Mouse (Mus musculus): Measurements from ENCODE around the gene Man1c1.

Man1c1 gene

GRCm38 (mm10) chr4:134606054-134606453 lies 98.0 kb downstream of the Man1c1 start:
- no peak for DNase-seq (ENCODE audit: low read depth, low spot score)

- DNase-seq (ENCODE audit: low read depth, low spot score) = no peak
Measured at GRCm38 (mm10) chr4:134604472-134604871, 99.6 kb downstream of the Man1c1 start.

GRCm38 (mm10) chr4:134603553-134603952 lies 100.5 kb downstream of the Man1c1 start:
- no peak for DNase-seq (ENCODE audit: low read depth, low spot score)

- no peak for DNase-seq (ENCODE audit: low read depth, low spot score)
Measured at GRCm38 (mm10) chr4:134602610-134603009, 101.5 kb downstream of the Man1c1 start.

GRCm38 (mm10) chr4:134601981-134602380 lies 102.1 kb downstream of the Man1c1 start:
- DNase-seq (ENCODE audit: low read depth, low spot score) = no peak

GRCm38 (mm10) chr4:134601404-134601803 lies 102.7 kb downstream of the Man1c1 start:
- no peak for DNase-seq (ENCODE audit: low read depth, low spot score)

- no peak for DNase-seq (ENCODE audit: low read depth, low spot score)
Measured at GRCm38 (mm10) chr4:134600777-134601176, 103.3 kb downstream of the Man1c1 start.

- no peak for DNase-seq (ENCODE audit: low read depth, low spot score)
Measured at GRCm38 (mm10) chr4:134600060-134600459, 104.0 kb downstream of the Man1c1 start.

- DNase-seq (ENCODE audit: low read depth, low spot score) = no peak
Measured at GRCm38 (mm10) chr4:134596816-134597692, 107.0 kb downstream of the Man1c1 start.

- DNase-seq (ENCODE audit: low read depth, low spot score) = no peak
Measured at GRCm38 (mm10) chr4:134594731-134595439, 109.2 kb downstream of the Man1c1 start.

GRCm38 (mm10) chr4:134592442-134592841 lies 111.6 kb downstream of the Man1c1 start:
- DNase-seq (ENCODE audit: low read depth, low spot score) = no peak

- DNase-seq (ENCODE audit: low read depth, low spot score) = no peak
Measured at GRCm38 (mm10) chr4:134591506-134592061, 112.5 kb downstream of the Man1c1 start.

- no peak for DNase-seq (ENCODE audit: low read depth, low spot score)
Measured at GRCm38 (mm10) chr4:134590227-134590926, 113.7 kb downstream of the Man1c1 start.

- DNase-seq (ENCODE audit: low read depth, low spot score) = no peak
Measured at GRCm38 (mm10) chr4:134589786-134590185, 114.3 kb downstream of the Man1c1 start.

- no peak for DNase-seq (ENCODE audit: low read depth, low spot score)
Measured at GRCm38 (mm10) chr4:134588951-134589350, 115.1 kb downstream of the Man1c1 start.

GRCm38 (mm10) chr4:134588287-134588686 lies 115.8 kb downstream of the Man1c1 start:
- DNase-seq (ENCODE audit: low read depth, low spot score) = no peak

GRCm38 (mm10) chr4:134587636-134588197 lies 116.4 kb downstream of the Man1c1 start:
- DNase-seq (ENCODE audit: low read depth, low spot score) = no peak

- no peak for DNase-seq (ENCODE audit: low read depth, low spot score)
Measured at GRCm38 (mm10) chr4:134586631-134587030, 117.5 kb downstream of the Man1c1 start.

GRCm38 (mm10) chr4:134586126-134586525 lies 118.0 kb downstream of the Man1c1 start:
- DNase-seq (ENCODE audit: low read depth, low spot score) = no peak

GRCm38 (mm10) chr4:134583513-134583912 lies 120.6 kb downstream of the Man1c1 start:
- no peak for DNase-seq (ENCODE audit: low read depth, low spot score)

- no peak for DNase-seq (ENCODE audit: low read depth, low spot score)
Measured at GRCm38 (mm10) chr4:134581365-134581764, 122.7 kb downstream of the Man1c1 start.

Data from c-Kit-negative CD71-positive TER-119-positive erythroid progenitor cells, embryonic 14.5 days (primary cell).